Mouse (Mus musculus): ENCODE results near the gene Pcdh15.

DNA sequence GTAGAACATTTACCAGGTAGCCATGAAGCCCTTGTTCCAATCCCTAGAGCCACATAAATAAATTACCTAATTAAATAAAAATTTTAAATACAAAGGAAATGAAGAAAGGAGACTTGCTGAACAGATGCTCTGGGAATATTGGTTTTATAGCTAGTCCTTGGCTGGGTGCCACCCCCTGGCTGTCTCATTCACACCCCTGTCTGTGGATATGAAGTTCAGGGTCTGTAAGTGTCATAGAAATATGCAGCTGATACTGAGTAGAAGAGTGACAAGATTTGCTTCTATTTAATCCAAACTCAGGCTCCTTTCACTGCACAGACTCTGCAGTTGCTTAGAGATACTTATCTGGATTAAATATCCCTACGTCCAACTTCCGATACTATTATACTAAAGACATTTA lies 1205.0 kb downstream of the Pcdh15 start:
- TF ChIP-seq CTCF (IDR thresholded peaks at IDR 0.05; ENCODE audit: low read depth) = no peak
- TF ChIP-seq EP300 (optimal IDR thresholded peaks at IDR 0.05) = no peak
